Mouse (Mus musculus): Measurements from ENCODE around the gene Fam19a5. TPM values are rescaled to one million over a fixed set of nuclear protein-coding genes. Genes with fewer than 3 reads are reported as not detected.

The Fam19a5 gene
- polyA plus RNA-seq, 1 experiment from 2014 or later = 0.06 TPM

- no peaks in the 10 kb centered on the region for H3K9me3 ChIP-seq (replicated peaks; ENCODE audit: control insufficient read depth, low read length)
- H3K27ac ChIP-seq (ENCODE audit: low read length) = no peak overlapping the region
- no peak for ATAC-seq (ENCODE audit: low read depth)
- no peak overlapping the region for H3K4me3 ChIP-seq (ENCODE audit: low read depth, low read length)
- H3K9ac ChIP-seq (ENCODE audit: low read depth, low read length) = no peak overlapping the region
- no peaks in the 10 kb centered on the region for H3K4me1 ChIP-seq (ENCODE audit: control insufficient read depth, low read depth, low read length)
- H3K36me3 ChIP-seq (ENCODE audit: control insufficient read depth, insufficient read depth) = no peaks in the 10 kb centered on the region
- 59% methylated on average over 5 of the region's 5 CpGs for WGBS (ENCODE audit: insufficient replicate concordance)
- no peak overlapping the region for H3K4me2 ChIP-seq (ENCODE audit: low read depth, low read length)
- H3K27me3 ChIP-seq (ENCODE audit: control insufficient read depth, insufficient read depth, low read depth, low read length) = no peaks in the 10 kb centered on the region
Observed at GRCm38 (mm10) chr15:87579861-87580260, 35.8 kb downstream of the Fam19a5 start.

GRCm38 (mm10) chr15:87583921-87584621 lies 40.0 kb downstream of the Fam19a5 start:
- no peaks in the 10 kb centered on the region for H3K4me1 ChIP-seq (ENCODE audit: control insufficient read depth, low read depth, low read length)
- no peak overlapping the region for H3K4me2 ChIP-seq (ENCODE audit: low read depth, low read length)
- no peaks in the 10 kb centered on the region for H3K9me3 ChIP-seq (replicated peaks; ENCODE audit: control insufficient read depth, low read length)
- ATAC-seq (ENCODE audit: low read depth) = no peak
- H3K27ac ChIP-seq (ENCODE audit: low read length) = no peak overlapping the region
- 76% methylated on average over 26 of the region's 26 CpGs for WGBS (ENCODE audit: insufficient replicate concordance)
- H3K27me3 ChIP-seq (ENCODE audit: control insufficient read depth, insufficient read depth, low read depth, low read length) = no peaks in the 10 kb centered on the region
- no peaks in the 10 kb centered on the region for H3K36me3 ChIP-seq (ENCODE audit: control insufficient read depth, insufficient read depth)
- H3K9ac ChIP-seq (ENCODE audit: low read depth, low read length) = no peak overlapping the region
- H3K4me3 ChIP-seq (ENCODE audit: low read depth, low read length) = no peak overlapping the region

DNA sequence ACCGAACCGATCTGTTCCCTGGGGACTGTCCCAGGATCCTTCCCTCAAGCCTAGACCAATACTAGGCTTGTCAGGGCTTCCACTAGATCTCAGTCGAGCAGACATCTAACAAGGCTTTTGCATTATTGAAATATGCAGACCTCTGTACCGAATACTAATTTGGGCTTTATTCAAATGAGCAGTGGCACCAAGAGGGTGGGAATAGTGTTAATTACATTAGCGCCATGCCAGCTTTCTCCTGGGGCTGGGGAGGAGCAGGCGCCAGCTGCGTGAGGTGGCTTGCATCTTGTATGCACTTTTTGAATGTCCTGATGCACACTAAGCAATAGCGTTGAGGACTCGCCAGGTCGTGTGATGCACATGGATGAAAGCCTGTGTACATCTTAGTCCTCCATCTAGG lies 46.9 kb downstream of the Fam19a5 start:
- no peak overlapping the region for H3K4me2 ChIP-seq (ENCODE audit: low read depth, low read length)
- no peak overlapping the region for H3K27ac ChIP-seq (ENCODE audit: low read length)
- no peak for ATAC-seq (ENCODE audit: low read depth)
- no peaks in the 10 kb centered on the region for H3K4me1 ChIP-seq (ENCODE audit: control insufficient read depth, low read depth, low read length)
- H3K9ac ChIP-seq (ENCODE audit: low read depth, low read length) = no peak overlapping the region
- H3K36me3 ChIP-seq (ENCODE audit: control insufficient read depth, insufficient read depth) = no peaks in the 10 kb centered on the region
- WGBS (ENCODE audit: insufficient replicate concordance) = 65% methylated on average over 10 of the region's 10 CpGs
- no peaks in the 10 kb centered on the region for H3K27me3 ChIP-seq (ENCODE audit: control insufficient read depth, insufficient read depth, low read depth, low read length)
- no peak overlapping the region for H3K4me3 ChIP-seq (ENCODE audit: low read depth, low read length)
- no peaks in the 10 kb centered on the region for H3K9me3 ChIP-seq (replicated peaks; ENCODE audit: control insufficient read depth, low read length)

DNA sequence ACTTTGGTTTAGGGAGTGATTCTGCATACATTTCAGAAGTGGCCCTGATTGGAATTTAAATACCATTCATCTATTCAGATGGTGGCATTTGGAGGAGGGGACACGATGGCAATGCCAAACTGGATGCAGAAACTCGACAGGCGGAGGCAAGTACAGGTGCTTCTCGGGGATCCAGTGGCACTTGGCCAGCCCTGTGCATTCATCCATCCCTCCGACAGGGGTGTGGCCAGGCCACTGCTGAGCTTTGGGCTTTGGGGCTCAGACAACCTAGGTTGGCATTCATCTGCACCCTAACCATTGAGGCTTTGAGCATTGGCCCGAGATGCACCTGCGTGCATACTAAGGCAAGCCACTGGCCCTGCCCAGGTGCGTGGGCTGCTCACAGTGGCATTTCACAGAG lies 52.6 kb downstream of the Fam19a5 start:
- Histone ChIP-seq H3K4me3 (ENCODE audit: low read depth, low read length) (no peak overlapping the region), H3K36me3 (ENCODE audit: control insufficient read depth, insufficient read depth) (no peaks in the 10 kb centered on the region), H3K9ac (ENCODE audit: low read depth, low read length) (no peak overlapping the region), H3K9me3 (replicated peaks; ENCODE audit: control insufficient read depth, low read length) (no peaks in the 10 kb centered on the region; the same call in 1 of the 2 replicates), H3K4me1 (ENCODE audit: control insufficient read depth, low read depth, low read length) (no peaks in the 10 kb centered on the region), H3K27ac (ENCODE audit: low read length) (no peak overlapping the region), H3K4me2 (ENCODE audit: low read depth, low read length) (no peak overlapping the region), H3K27me3 (ENCODE audit: control insufficient read depth, insufficient read depth, low read depth, low read length) (no peaks in the 10 kb centered on the region)
- no peak for ATAC-seq (ENCODE audit: low read depth)
- WGBS (ENCODE audit: insufficient replicate concordance) = 62% methylated on average over 8 of the region's 8 CpGs

DNA sequence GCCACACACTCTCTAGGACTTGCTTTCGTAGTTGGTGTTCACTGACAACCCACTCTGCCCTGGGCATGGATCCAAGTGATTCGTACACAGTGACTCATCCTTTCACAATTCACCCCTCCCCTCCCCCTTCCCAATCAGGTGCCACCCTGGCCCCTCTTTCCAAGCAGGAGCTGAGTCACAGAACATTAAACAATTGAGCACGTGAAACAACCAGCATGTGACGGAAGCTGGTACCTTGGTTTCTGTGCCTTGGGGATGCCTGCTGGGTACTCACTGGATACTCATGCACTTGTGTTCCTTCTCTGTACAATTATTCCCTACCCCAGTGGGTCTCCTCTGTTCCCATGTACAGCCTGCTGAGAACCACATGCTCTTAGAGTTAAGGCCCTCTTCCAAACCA lies 53.0 kb downstream of the Fam19a5 start:
- no peak overlapping the region for H3K4me2 ChIP-seq (ENCODE audit: low read depth, low read length)
- H3K4me1 ChIP-seq (ENCODE audit: control insufficient read depth, low read depth, low read length) = no peaks in the 10 kb centered on the region
- no peaks in the 10 kb centered on the region; the same call in 1 of the 2 replicates for H3K9me3 ChIP-seq (replicated peaks; ENCODE audit: control insufficient read depth, low read length)
- no peaks in the 10 kb centered on the region for H3K36me3 ChIP-seq (ENCODE audit: control insufficient read depth, insufficient read depth)
- ATAC-seq (ENCODE audit: low read depth) = no peak
- H3K4me3 ChIP-seq (ENCODE audit: low read depth, low read length) = no peak overlapping the region
- WGBS (ENCODE audit: insufficient replicate concordance) = 47% methylated on average over 4 of the region's 4 CpGs
- no peaks in the 10 kb centered on the region for H3K27me3 ChIP-seq (ENCODE audit: control insufficient read depth, insufficient read depth, low read depth, low read length)
- H3K9ac ChIP-seq (ENCODE audit: low read depth, low read length) = no peak overlapping the region
- no peak overlapping the region for H3K27ac ChIP-seq (ENCODE audit: low read length)

GRCm38 (mm10) chr15:87597766-87598165 lies 53.7 kb downstream of the Fam19a5 start:
- Histone ChIP-seq H3K36me3 (ENCODE audit: control insufficient read depth, insufficient read depth) (no peaks in the 10 kb centered on the region), H3K9ac (ENCODE audit: low read depth, low read length) (no peak overlapping the region), H3K4me2 (ENCODE audit: low read depth, low read length) (no peak overlapping the region), H3K27me3 (ENCODE audit: control insufficient read depth, insufficient read depth, low read depth, low read length) (no peaks in the 10 kb centered on the region), H3K4me1 (ENCODE audit: control insufficient read depth, low read depth, low read length) (no peaks in the 10 kb centered on the region), H3K27ac (ENCODE audit: low read length) (no peak overlapping the region), H3K4me3 (ENCODE audit: low read depth, low read length) (no peak overlapping the region), H3K9me3 (replicated peaks; ENCODE audit: control insufficient read depth, low read length) (no peaks in the 10 kb centered on the region; the same call in 1 of the 2 replicates)
- 67% methylated on average over 4 of the region's 4 CpGs for WGBS (ENCODE audit: insufficient replicate concordance)
- no peak for ATAC-seq (ENCODE audit: low read depth)

GRCm38 (mm10) chr15:87598636-87599035 lies 54.5 kb downstream of the Fam19a5 start:
- Histone ChIP-seq H3K4me1 (ENCODE audit: control insufficient read depth, low read depth, low read length) (no peaks in the 10 kb centered on the region), H3K9me3 (replicated peaks; ENCODE audit: control insufficient read depth, low read length) (no peaks in the 10 kb centered on the region; the same call in 1 of the 2 replicates), H3K27ac (ENCODE audit: low read length) (no peak overlapping the region), H3K4me3 (ENCODE audit: low read depth, low read length) (no peak overlapping the region), H3K9ac (ENCODE audit: low read depth, low read length) (no peak overlapping the region), H3K27me3 (ENCODE audit: control insufficient read depth, insufficient read depth, low read depth, low read length) (no peaks in the 10 kb centered on the region), H3K4me2 (ENCODE audit: low read depth, low read length) (no peak overlapping the region), H3K36me3 (ENCODE audit: control insufficient read depth, insufficient read depth) (no peaks in the 10 kb centered on the region)
- 66% methylated on average over 4 of the region's 4 CpGs for WGBS (ENCODE audit: insufficient replicate concordance)
- ATAC-seq (ENCODE audit: low read depth) = no peak

GRCm38 (mm10) chr15:87603316-87603715 lies 59.2 kb downstream of the Fam19a5 start:
- Histone ChIP-seq H3K9ac (ENCODE audit: low read depth, low read length) (no peak overlapping the region), H3K27me3 (ENCODE audit: control insufficient read depth, insufficient read depth, low read depth, low read length) (no peaks in the 10 kb centered on the region), H3K36me3 (ENCODE audit: control insufficient read depth, insufficient read depth) (no peaks in the 10 kb centered on the region), H3K4me2 (ENCODE audit: low read depth, low read length) (no peak overlapping the region), H3K9me3 (replicated peaks; ENCODE audit: control insufficient read depth, low read length) (no peaks in the 10 kb centered on the region), H3K4me1 (ENCODE audit: control insufficient read depth, low read depth, low read length) (no peaks in the 10 kb centered on the region), H3K4me3 (ENCODE audit: low read depth, low read length) (no peak overlapping the region), H3K27ac (ENCODE audit: low read length) (no peak overlapping the region)
- 49% methylated on average over 1 of the region's 1 CpGs for WGBS (ENCODE audit: insufficient replicate concordance)
- ATAC-seq (ENCODE audit: low read depth) = no peak

- 35% methylated on average over 9 of the region's 9 CpGs for WGBS (ENCODE audit: insufficient replicate concordance)
- no peak overlapping the region for H3K9ac ChIP-seq (ENCODE audit: low read depth, low read length)
- H3K27me3 ChIP-seq (ENCODE audit: control insufficient read depth, insufficient read depth, low read depth, low read length) = no peaks in the 10 kb centered on the region
- no peak overlapping the region for H3K27ac ChIP-seq (ENCODE audit: low read length)
- no peaks in the 10 kb centered on the region for H3K4me1 ChIP-seq (ENCODE audit: control insufficient read depth, low read depth, low read length)
- no peak overlapping the region for H3K4me3 ChIP-seq (ENCODE audit: low read depth, low read length)
- ATAC-seq (ENCODE audit: low read depth) = no peak
- no peak overlapping the region for H3K4me2 ChIP-seq (ENCODE audit: low read depth, low read length)
- no peaks in the 10 kb centered on the region for H3K9me3 ChIP-seq (replicated peaks; ENCODE audit: control insufficient read depth, low read length)
- no peaks in the 10 kb centered on the region for H3K36me3 ChIP-seq (ENCODE audit: control insufficient read depth, insufficient read depth)
Observed at GRCm38 (mm10) chr15:87605504-87606280, 61.6 kb downstream of the Fam19a5 start.

Data from liver, embryonic 16.5 days (tissue).